Mouse (Mus musculus): Measurements from ENCODE around the gene Zfp507.

The Zfp507 gene

DNA sequence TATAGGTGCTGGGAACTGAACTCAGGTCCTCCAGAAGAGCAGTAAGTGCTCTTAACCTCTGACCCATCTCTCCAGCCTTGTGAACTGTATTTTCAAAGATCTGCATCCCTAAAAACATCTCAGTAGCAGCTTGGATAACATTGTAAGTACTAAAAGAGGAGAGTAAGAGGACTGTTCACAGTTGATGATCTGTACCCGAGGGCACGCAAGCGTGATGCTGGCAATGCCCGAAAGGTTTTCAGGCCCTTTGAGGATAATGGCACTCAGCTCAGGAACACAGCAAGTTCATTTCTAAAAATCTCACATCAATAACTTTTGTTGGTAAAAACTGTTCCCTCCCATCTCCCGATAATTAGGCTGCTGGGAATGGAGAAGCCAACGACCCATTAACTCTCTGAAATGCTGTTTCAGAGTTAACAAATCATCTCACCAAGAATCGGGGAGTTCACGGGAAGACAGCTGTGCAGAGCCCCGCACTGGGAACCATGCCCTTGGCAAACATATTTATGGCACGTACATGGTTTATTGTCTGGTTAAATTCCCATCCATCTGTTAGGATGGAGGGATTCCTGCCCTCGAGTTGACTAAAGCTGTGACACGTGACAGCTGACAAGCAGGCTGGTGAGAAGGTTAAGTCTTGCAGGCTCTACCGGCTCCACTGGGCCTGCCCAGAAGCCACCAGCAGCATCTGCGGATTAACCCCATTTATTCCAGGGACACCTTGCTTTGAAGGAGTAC is 69.3 kb downstream of the Zfp507 start:
- DNase-seq, result no peak

DNA sequence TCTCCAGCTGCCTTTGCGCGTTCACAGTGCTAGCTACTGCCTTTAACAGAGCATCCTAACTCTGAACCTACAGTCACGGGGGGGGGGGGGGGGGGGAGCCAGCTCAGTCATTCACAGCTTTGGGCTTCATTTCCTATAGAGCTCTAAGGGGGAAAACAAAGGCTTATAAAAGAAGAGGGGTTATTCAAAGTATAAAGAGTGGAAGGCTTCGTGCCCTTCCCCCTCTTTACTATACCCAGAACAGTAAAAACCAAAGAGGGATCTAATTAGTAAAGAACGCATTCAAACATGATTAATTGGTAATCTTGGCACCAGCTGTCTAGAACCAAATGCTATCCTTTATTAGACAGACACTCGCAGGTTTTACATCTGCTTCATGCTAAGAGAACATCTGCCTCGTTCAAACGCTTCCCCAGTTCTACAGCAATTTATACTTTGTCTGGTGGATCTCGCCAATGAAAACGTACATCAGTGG is 70.2 kb downstream of the Zfp507 start:
- no peak for DNase-seq

DNA sequence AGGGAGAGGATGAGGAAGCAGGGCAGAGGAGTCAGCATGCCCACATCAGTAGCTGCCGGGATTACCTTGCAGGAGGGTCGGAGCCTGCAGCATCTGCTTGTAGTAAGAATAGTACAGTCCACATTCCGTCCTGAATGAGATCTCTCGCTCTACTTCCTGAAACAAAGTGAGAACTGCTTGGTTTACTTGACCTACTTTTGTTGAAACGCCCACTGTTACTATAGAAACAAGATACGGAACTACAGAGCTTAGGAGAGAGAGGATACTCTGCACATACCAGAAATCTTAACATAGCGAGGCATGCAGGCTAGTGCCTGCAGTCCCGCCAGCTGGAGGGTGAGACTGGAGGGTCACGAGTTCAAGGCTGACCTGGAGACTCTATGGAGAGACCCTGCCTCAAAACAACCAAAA is 73.2 kb downstream of the Zfp507 start:
- no peak for DNase-seq

DNA sequence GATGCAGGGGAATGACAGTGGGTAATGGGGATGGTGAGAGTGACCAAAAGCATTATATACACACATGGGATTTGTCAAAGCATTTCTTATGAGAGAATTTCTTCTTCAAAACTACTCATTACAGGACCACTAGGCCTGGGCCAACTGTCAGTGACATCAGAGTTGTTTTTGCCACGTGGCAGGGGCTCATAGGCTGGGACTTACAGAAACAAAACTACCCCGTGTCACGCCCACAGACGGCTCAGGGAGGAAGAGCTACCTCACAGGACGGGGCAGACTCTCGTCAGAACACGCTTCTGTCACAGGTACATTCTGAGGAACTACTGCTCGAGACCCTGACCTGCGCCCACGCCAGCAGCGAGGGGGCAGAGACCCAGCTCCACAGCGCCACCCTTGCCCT is 74.4 kb downstream of the Zfp507 start:
- DNase-seq, result no peak

DNA sequence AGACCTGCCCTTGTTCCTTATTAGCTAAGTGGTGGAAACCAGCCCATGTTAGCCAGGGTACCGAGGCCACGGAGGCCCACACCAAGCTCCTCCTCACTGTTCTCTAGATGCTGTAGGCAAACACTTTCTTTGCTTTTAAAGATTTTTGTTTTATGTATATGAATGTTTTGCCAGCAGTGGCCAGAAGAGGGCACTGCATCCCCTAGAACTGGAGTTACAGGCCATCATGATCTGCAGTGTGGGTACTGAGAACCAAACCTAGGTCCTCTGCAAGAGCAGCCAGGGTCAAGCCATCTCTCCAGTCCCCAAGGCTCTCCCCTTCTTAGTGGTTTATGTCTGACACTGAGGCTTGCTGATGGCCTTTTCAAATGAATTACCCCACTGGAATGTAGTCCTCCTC is 79.8 kb downstream of the Zfp507 start:
- DNase-seq, result no peak
